Mouse (Mus musculus) CH12.LX (cell line): ENCODE results near the gene Myh2.

ENCODE experiments used
- GABPA ChIP-seq: IDR thresholded peaks from 2 replicates; pipeline ENCODE4 v1.6.1; 2012; ENCODE audit warnings: low read depth, low read length, improper control_type of control experiment, inconsistent platforms; ENCODE audit not compliant: insufficient replicate concordance
- MAX ChIP-seq: IDR thresholded peaks from 2 replicates; pipeline ENCODE4 v1.6.1; 2011; ENCODE audit warnings: low read length, improper control_type of control experiment
- POLR2A ChIP-seq: IDR thresholded peaks from 2 replicates; pipeline ENCODE4 v1.6.1; 2011; ENCODE audit warnings: low read depth, mild to moderate bottlenecking, improper control_type of control experiment, low read length

DNA sequence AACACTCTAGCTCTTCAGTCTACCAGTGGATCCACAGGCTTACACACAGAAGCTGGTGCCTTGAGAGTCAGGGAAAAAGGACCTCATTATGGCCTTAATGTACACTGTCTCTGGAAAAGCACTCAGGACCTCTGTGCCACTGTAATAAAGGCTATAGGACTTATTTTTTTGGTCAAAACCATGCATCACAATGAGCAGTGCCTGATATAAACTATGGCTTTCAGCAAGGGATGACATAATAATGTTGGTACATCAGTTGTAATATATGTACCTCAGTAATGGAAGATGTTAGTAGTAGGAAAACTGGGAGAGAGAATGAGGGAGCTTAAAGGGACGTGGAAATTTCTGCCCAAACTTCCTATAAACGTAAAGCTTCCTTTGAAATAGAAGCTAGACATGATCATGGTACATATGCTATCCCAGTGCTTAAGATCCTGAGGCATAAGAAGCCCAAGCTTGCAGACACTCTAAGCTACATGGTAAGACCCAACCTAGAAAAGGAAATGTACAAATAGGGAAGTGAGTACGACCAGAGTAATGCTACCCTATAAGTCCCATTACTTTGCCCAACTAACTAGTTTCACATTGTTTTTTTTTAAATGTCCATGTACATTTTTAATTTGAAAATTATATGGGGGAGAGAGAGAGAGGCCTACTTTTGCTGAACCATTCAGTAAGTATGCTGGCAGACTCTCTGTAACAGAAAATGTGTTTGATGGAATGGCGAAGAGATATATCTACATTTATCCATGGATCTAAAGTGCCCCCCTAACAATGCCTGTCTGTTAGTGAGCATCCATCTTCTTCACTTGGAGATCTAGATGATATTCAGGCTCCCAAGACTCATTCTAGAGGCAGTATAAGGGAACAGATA lies 24.2 kb upstream of the Myh2 start:
- TF ChIP-seq GABPA (no peak), MAX (no peak), POLR2A (peak; percentile 56)
